Mouse (Mus musculus): ENCODE results near the gene Fads2.
"Not testable (repeated sequence)": the region's sequence is repeated elsewhere in the genome, so short reads cannot be mapped to it uniquely, and the experiment has no call there.

Fads2 gene

DNA sequence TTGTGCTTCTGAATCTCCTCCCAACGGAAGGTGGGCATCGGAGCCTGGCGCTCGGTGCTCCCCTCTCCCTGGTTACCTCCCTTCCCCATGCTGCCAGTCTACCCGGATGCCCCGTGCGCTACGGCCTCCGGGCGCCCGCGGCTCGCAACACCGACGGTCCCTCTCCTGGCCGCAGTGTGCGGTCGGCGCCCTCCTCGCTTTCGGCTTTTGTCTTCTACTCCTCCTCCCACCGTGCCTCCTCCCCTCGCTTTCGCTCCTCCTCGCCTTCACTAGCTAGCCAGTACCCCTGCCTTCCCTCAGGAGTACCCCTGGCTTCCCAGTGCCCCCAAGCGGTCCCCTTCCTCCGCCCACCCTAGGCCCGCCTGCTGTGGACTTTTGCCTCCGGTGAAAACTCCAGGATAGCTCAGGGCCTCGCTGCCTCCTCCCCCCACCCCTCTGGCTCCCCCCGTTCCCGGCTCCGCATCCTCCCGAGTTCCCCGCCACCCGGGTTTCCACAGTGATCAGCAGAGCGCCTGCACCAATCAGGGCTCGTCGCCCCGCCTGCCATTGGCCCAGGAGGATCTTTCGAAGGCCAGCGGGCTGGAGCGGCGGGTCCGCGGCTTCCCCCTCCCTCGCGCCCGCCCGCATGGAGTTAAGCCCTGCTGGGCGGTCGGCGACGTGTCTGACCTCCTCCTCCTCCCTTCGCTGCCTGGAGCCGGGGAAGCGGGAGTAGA lies at the start of gene Fads2:
Fads2 (minus strand) TSS at position 406 of the 713 bp plus-strand sequence.
- DNase-seq: peak; percentile 39

DNA sequence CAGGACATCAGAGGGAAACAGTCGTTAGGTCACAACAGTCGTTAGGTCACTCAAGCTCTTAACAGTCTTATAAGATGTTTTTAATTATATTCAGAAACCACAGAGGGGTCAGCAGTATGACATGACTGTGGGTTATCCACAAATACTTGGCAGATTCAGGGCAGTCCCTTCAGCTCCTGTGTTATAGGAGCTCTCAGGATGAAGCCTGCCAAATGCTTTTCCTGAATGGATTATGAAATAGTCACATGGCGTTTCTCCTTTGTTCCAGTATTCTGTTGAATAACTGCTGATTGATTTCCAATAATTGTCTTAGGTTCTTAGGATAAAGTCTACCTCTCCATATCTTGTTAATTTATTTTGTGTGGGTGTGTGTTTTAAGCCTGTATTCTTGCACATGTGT lies 47.6 kb upstream of the Fads2 start:
- DNase-seq: no peak

DNA sequence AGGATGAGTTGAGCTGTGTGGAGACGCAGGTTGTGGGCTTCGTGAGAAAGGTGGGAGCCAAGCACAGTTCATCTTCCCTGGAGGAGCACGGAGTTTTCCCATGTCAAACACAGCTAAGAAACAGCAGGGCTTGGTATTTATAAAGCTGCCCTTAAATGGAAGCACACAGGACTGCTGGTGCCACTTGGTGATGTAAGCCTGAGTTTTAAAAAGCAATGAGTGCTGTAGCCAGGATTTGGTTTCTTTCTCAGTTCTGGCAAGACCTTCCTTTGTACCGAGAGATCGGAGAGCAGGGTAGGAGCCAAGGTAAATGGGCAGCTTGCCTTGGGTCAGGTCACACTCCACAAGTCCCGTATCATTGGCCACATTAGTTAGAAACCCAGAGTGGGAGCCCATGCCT lies 47.0 kb upstream of the Fads2 start:
- DNase-seq: no peak

DNA sequence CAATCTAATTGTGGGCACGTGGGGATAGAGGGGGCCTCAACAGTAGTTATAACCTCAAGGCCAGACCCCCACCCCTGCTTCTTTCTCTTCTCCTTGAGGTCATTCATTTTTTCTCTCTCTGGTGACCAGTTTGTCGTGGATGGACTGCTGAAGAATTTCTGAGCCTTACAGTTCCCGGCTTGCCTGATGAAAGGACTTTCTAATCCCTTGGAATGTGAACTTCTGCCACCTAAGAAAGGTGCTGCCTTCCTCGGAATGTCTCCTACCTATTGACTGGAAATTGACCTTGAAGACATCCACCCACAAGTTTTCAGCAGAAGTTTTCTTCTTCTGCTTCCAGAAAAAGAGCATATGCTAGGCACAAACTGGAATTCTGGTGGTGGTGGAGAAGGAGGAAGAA lies 42.9 kb upstream of the Fads2 start:
- no peak for DNase-seq

DNA sequence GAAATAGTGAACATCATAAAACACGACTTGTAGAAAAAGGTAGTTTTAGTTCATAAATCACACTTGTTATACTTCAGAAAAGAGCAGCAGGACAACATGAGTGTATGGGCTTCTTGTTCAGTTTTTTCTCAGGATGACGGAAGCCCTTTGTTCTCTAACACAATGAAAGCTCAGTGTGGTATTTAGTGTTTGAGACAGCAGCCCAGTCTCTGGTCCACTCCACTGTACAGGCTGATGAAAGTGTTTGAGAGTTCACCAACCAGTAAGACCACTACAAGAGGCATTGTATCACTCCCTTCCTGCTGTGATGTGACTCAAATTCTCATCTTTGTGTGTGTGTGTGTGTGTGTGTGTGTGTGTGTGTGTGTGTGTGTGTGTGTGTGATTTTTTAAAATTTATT lies 42.1 kb upstream of the Fads2 start:
- DNase-seq: no peak

DNA sequence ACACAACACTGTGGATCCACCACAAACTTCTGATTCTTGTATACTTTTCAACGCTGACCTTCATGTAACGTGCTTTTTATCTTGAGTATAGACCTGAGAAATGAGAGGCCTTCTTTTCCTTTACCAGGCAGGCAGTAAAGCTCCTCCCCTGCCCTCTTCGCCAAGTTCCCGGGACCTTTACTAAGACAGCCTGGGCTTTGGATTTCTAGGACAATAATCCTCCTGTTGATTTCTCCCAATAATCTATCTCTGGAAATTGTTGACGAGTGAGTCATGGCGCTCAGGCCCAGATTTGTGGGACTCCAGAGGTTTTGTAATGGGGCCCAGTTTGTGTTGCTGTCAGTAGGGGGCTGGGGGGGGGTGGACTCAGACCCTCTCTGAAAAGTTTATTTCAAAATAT lies 38.2 kb upstream of the Fads2 start:
- DNase-seq: no peak

DNA sequence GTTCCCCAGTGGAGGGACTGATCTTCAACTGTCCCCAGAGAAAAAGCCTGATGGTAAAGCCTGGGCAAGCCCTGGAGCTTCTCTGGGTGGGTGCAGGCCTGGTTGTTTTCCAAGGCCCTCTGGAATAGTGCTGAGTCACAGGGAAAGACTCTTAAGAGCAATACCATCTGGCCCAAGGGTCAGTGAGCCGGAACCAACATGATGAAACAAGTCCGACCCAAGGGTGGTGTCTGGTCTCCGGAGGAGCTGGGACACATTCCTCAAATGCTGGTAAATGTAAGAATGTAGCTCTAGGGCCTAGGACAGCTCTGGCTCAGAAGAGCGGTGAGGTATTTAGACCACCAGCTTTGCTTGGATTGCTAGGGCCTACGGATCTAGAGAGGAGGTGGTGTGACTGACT lies 35.9 kb upstream of the Fads2 start:
- DNase-seq: no peak

DNA sequence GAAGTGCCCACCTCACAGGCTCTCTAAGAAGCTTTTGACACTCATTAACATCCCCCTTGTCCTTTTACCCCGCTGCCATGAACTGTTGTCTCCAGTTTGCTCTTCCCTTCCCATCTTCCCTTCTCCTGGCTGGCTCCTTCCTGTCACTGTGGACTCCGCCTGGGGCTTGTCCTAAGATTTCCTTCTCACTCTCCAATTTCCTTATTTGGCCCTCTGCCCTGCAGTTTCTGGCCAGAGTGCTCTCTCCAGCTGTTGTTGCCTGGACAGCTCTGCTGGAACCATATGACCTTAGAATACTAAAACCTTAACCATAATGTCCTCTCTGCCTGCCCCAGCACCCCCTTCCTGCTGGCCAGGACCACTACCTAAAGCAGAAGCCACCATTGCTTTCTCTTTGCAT lies 33.1 kb upstream of the Fads2 start:
- DNase-seq: no peak

DNA sequence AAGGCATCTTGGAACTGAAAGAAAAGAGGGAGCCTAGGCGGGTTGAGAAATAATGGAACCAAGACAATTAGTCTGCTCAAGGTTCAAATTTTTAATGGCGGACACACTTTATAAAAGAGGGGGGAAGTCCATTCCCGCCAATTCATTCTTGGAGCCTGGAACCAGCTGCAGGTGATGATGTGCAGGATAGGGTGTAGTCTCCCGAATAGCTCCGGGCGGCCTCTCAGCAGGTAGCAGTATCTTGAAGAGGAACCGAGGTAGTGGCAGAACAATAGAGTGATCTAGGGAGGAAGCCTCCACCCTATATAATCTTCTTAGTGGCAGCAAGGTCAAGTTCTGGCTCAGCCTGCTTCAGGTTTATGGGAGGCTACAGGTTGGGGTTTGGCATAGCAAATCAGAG lies 28.0 kb upstream of the Fads2 start:
- DNase-seq: not testable (repeated sequence)

DNA sequence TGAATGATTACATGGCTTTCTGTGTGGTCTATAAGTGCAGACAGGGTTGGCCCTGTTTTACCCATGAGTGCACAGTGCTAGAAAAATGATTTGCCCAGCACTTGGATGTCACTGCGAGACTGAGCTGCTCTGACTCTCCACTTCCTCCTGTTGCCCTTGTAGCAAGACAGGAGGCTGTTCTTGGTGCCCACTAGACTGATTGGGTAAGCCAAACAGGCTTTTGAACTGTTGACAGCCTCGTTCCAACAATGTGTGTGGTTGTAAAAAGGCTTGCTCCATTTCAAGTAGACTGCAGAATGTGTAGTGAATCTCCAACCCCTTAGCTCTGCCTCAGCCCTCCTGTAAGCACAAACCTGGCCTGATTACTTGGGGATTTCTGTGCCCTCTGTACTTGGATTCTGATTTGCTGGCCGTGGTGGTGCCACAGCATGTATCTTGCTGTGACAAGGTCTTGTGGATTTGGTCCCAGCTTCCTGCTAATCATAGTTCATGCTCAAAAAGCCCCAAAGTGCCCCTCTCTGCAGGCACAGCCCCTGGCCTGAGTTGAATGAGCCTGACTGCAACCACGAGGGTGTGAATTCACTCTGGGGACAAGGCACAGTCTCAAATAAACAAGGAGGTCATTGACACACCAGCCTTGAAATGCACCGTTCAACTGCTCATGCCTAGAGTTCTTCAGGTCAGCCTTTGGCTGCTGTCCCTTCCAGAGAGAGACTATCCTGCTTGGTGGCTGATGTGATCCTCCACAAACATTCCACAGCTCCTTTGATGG lies 25.1 kb upstream of the Fads2 start:
- no peak for DNase-seq

DNA sequence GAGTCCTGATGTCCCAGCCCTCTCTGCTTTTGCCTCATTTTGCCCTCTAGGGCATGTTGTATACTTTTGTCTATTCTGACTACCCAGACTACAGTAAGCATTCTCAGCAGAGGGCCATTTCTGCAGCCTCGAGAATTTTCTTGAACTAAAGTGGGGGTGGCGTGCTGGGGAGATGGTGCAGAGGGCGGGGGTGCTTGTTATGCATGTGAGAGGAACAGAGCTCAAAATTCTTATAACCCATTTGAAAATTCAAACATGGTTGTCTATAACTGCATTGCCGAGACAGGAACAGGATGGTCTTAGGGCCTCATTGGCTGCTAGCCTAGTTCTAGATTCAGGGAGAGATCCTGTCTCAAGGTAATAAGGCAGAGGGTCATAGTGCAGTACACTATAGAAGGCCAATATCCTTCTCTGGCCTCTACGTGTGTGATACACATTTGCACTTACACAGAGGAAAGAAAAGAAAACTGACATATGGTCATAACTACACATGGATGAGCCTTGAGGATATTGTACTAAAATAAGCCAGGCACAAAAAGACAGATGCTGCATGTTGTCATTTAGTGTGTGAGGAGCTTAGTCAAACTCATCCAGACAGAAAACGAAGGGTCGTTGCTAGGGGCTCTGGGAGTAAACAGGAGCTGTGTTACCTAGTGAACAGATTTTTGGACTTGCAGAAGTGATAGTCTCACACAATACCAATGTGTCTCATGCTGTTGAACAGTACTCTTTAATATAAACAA lies 22.5 kb upstream of the Fads2 start:
- DNase-seq: no peak

DNA sequence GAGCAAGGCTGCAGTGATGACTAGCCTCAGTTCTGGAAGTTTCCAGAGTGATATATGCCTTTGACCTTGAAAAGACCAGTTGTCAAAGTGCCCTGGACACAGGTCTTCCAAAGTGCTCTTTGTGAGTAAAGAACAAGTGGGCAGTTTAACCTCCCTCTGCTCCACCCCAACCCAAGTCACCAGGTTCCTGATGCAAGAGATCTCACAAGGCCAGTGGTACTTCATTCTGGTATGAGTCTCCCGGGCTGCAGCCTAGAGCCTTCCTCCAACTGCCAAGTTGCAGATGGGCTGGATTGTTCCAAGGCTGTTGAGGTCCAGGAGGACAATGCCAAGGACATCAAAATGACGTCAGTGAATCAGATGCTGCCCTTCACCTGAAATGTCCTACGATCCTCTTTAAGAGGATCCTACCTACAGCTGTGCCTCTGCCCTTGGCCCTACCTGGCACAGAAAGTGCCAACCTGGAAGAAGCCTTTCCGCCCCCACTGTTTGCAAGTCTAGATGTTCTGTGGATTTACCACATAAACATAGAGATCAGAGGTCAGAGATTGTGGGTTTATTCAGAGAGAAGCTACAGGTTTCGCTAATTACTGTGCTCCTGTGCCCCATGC lies 20.6 kb upstream of the Fads2 start:
- DNase-seq: no peak

DNA sequence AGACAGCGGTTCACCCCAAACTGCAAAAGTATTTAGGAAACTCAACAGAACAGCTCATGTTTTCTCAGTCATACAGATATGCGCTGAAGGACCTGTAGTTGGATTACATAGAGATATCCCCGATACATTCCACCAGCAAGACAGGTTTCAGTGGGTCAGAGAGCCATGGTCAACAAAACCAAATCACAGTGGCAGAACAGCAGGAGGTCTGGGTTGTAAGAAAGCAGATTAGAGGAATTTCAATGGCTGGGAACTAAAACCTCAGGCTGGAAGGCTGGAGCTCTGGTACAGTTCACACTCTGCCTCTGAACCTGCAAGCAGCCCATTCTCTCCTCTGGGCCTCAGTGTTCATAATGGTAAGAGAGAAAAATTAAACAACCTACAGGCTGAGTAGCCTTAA lies 15.1 kb upstream of the Fads2 start:
- no peak for DNase-seq

DNA sequence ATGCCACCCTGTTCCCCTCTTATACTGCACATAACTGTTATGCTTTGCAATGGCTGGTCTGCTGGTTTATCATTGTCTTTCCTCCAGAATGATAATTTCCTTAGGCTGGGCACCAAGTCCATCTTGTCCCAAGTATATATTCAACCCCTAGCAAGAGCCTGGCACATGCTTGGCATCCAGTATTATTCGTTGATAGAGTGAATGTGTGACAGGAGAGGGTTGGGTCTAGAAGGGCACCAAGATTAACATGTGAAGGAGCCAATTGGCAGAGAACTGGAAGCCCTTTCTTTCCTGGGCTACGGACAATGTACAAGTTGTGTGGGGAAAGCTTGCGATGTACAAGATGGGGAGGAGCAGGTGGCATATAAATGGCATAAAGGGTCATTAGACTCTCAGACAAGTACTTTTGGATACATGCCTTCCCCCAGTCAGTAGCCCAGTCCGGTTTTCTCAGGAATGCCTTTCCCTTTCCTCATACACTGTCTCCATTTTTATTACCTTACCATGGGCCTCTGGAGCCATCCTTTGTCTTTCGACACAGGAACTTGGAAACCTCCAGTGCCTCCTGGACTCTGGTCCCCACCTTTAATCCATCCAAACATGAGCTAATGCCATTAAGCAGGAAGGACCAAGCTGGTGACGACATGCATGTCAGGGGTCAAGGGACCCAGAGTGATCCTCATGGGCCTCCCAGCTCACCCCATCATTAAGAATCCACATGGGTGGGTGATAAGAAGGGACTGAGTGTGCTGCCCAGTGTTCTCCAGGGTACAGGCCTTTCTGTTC lies 14.0 kb upstream of the Fads2 start:
- DNase-seq: no peak

DNA sequence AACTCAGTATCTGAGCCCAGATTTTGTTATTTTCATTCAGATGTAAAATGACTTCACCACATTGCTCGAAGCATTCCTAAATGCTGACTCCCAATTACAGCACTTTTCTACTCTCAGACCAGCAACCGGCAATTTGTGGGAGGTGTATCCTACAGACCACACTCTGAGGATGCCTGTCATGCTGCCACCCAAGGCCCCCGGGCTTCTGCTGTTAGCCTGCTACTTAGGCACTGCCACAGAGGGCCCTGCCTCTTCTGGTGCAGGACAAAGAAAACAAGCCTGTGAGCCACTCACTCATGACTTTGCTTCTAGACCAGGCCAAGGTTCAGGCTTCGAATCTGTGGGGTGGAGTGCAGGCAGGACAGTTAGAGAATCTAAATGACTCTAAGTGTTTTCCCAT lies 11.4 kb upstream of the Fads2 start:
- no peak for DNase-seq

DNA sequence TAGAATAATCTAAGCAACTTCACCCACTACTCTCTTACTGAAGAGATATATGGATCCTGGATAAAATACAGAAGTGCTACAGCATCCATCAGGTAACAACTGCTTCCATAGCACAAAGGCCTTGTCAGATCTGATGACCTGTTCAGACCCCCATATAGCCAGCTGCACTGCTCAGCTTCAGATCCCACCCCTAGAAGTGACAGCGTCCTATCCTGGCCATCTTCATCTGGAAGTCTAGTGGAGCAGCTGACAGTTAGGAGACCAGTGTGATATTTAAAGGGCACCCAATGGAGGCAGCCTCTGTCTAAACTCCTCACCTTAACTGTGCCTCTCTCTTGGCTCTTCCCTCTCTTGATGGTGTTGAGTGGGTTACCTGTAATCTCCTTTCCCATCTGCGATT lies 7.1 kb upstream of the Fads2 start:
- no peak for DNase-seq

DNA sequence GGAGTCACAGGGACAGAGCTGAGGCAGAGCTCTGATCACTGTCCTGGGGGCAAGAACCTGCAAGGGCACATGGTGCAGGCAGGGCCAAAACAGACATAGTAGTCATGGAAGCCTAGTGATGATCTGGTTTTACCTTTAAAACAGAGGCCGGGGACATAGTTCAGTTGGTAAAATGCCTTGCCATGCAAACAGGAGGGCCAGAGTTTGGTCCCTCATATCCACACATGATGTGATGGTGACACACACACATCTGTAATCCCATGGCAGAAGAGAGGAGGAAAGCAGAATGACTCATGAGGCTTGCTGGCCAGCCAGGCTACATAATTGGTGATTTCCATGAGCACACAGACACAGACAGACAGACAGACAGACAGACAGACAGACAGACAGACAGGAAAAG lies 6.6 kb upstream of the Fads2 start:
- no peak for DNase-seq

DNA sequence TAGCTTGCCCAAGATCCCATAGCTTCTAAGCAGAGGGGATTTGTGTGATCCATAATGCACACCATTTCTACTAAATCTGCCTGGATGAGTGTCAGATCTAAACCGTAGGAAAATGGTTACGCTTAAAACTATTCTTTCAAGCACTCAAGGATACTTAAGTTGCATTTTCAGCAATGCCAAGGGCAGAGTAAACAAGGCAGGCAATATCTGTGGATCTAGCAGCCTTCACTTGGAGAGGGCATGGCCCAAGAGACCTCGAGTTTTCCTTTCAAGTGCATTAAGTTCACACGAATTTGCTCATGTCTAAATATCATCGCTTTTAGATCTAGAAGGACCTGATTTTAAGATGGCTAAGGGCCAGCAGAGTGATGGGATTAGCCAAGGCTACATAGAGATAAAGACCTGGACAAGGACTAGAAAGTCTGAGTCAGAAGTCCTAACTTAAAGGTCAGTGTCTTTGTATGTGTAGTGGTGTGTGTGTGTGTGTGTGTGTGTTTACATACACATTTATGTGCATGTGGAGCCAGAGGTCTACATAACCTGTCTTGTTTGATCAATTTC lies 5.6 kb upstream of the Fads2 start:
- DNase-seq: no peak

DNA sequence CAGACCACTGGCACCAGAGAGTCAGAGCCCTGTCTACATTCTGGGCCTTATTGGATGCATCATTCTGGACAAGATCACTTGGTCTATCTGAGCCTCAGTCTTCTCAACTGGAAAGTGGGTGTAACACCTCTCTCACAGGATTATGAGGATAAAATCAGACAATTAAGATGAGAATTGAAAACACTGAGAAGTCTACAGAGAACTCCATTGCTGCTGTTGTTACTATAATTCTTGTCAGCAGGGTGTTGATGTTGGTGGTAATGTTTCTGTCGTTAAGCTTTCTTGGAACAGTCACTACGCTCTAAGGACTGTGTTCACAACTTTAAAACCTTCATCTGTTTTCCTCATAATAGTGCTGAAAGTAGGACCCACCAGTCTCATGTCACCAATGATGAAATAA lies 5.1 kb upstream of the Fads2 start:
- no peak for DNase-seq

DNA sequence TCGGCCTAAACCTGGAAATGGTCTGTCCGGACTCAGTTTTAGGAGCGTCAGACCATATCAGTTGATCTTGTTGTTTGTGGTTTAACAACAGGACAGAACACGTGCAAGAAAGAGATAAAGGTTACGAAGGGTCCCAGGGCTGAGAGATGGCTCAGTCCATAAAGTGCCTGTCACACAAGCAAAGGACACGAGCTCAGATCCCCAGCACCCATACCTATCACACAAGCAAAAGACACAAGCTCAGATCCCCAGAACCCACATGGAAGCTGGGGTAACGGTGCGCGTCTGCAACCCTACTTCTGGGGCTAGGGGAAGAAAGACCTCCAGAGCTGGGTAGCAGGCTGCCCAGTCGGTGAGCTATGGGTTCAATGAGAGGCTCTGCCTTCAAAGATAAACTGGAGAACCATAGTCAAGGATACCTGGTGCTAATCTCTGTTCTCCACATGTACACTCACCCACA lies 3.5 kb upstream of the Fads2 start:
- no peak for DNase-seq

DNA sequence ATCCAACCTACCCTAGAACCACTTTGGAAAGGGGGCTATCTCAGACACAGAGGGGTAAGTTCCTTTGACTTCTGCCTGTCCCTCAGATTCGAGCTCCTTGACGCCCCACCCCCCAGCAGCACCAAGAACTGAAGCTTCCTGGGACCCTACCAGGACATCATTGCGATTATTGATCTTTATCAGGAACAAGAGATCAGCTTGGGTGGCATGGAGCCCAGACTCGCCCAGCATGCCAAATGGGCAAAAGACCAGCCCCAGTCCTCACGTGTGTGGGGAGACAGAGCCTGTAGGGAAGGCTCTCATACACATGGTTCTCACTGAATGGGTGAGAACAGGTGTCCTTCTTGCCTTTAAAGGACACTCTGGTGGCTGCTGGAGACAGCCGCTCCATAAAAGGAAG lies 2.7 kb upstream of the Fads2 start:
- DNase-seq: no peak

DNA sequence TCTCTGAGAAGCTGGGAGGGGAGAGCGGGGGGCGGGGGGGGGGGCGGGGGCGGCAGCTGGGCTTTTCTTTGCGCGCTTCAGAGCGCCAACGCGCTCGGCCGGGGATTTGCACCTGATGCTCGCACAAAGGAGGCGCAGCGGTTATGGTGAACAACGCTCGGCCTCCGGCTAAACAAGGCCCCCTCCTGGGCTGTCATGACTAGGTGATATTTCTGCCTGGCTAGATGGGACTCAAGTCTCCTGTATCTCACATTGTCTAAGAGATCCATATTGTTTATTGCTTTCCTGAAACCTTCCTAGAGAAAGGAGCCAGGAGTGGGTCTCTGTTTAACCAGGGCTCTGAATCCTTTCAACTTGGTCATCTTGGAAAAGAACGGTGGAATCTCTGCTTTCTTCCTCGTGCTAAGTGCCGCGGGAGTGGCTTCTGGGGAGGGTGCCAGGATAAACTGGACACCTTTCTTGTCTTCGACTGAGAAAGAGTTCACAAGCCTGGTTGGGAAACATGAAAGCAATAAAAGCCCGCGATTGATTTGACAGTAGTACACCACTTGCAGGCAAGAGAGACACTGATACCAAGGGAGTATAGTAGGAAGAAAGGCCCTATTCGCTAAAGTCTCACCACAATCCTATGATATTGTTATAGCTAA lies 631 bp upstream of the Fads2 start:
- no peak for DNase-seq
